Mouse (Mus musculus): ENCODE data around the gene Narf.
A peak's percentile ranks its signal among the peaks of the same experiment; 100 is the strongest.

Narf gene

GRCm38 (mm10) chr11:121236564-121237344, at the start of gene Narf:
TSS of gene Narf (plus strand) at chr11:121237253.
- DNase-seq (ENCODE audit: low read depth in 1 of 2, low spot score in 2 of 2): peak; percentile 97 to 99

DNA sequence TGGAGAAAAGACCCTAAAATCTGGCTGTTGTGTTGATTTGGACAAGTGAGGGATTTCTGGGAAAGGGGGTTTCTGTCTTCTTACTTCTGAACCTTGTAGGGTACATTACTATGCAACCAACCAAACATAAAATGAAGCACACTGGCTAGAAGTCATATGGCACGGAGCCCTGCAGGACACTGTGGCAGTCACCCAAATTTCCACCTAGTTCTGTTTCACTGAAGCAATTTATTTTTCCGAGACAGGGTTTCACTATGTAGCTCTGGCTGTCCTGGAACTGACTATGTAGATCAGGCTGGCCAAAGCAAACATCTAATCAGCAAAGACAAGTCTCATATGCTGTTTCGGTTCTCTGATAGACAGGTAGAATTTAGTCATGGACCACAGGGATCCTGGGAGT, 47.4 kb upstream of the Narf start:
- no peak for DNase-seq (ENCODE audit: low read depth in 1 of 2, low spot score in 2 of 2)

DNA sequence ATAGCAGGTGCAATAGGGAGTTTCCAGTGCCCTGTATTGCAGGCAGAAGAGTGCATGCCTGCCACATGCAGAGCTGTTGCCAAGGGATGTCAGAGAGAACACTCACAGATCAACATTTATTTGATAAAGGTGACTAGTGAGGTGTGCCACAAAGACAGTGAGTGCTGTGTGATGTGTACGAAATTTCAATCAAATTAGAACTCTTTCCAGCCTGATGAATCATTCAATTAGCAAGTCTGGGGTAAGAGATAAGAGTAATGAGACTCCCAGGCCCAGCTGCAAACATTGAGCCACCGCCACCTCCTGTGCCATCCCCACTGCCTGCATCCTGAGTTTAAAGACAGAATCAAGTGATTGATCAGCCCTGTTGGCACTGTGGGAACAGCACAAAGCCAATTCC, 44.3 kb upstream of the Narf start:
- no peak for DNase-seq (ENCODE audit: low read depth in 1 of 2, low spot score in 2 of 2)

GRCm38 (mm10) chr11:121193415-121193814, 43.6 kb upstream of the Narf start:
- DNase-seq (ENCODE audit: low read depth in 1 of 2, low spot score in 2 of 2): no peak

GRCm38 (mm10) chr11:121198622-121199021, 38.4 kb upstream of the Narf start:
- no peak for DNase-seq (ENCODE audit: low read depth in 1 of 2, low spot score in 2 of 2)

DNA sequence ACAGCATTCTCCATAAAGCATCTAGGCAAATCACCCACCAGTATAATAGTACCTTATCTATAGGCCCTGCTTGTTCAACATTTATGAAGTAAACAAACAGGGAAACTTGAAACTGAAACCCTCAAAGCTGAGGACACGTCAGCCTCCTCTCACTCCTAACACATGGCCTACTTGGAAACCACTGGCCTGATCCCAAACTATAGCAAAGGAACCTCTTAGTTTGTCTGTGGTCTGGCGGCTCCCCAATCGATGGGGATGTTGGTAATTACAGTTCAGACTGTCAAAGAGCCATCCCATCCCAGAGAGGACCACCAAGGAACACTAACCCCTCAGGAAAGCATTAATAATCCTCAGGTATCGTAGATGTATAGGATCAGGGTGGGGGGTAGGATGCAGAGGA, 37.2 kb upstream of the Narf start:
- no peak for DNase-seq (ENCODE audit: low read depth in 1 of 2, low spot score in 2 of 2)

DNA sequence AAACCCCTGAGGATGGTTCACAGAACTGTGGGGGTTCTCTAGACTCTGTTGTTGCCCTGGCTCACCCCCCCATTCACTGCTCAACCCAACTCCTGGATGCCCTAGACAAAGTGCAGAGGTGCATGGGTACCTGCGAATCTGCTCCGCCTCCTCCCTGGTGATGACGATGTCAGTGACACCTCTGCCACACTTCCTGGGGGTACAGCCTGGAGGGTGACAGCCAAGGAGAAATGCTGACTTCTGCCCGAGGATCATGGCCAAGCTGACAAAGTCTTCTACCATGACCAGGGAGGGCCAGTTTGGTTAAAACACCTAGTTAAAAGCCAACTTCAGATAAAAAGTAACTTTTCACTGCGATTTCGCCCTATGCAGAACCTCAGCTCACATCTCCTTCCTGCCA, 36.3 kb upstream of the Narf start:
- DNase-seq (ENCODE audit: low read depth in 1 of 2, low spot score in 2 of 2): no peak

GRCm38 (mm10) chr11:121201436-121202198, 35.4 kb upstream of the Narf start:
- DNase-seq (ENCODE audit: low read depth in 1 of 2, low spot score in 2 of 2): no peak

DNA sequence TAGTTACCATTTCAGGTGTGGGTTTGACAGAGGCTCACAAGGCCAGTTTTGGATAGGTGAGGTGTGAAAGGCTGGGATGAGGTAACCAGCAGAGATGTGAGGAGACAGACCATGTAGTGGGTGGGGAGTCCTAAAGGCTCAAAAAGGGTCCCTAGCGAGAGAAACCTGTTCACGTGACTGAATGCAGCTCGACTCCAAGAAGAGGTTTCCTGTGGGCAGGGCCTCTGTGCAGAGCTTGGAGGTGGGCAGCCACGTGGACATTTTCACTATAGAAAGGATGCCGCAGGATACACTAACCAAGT, 33.2 kb upstream of the Narf start:
- no peak for DNase-seq (ENCODE audit: low read depth in 1 of 2, low spot score in 2 of 2)

DNA sequence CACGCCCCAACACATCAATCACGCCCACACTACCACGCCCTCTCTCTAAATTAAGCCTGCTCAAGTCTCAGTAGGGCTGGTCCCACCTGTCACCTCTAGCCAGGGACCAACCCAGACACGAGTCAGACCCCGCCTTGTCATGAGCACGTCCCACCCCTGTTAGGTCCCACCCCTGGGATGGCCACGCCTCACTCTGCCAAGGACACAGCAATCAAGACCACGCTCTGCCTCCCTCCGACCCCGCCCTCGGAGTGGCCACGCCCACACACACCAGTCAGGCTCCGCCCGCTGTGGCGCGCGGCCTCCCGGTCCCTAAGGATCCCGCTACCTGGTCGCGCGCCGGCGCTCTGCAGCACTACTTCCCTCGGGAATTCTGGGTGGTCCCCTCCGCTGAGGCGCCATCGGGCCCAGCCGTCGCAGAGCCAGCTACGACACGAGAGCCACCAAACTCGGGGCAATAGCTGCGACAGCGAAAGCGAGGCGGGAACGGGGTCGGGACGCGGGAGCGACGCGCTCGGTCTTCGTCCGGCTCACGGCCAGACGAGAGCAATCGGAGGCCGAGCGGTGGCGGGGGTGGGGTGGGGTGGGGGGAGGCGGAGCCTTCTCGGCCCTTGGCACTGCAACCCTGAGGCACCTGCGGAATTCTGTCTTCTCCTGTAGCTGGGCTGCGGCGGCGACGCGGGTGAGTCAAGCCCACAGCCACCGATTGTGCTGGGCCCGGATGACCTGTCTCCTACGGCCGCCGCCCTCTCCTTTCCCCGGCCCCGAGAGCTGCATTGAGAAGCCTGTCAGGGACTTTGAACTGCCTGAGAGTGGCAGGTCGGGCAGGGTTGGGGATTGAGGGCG, 32.7 kb upstream of the Narf start, which contains the start of the genes Hexdc and Ogfod3:
TSS of gene Hexdc (plus strand) at position 273 of the 846 bp plus-strand sequence.
TSS of gene Ogfod3 (minus strand) at position 551 of the 846 bp plus-strand sequence.
- DNase-seq (ENCODE audit: low read depth in 1 of 2, low spot score in 2 of 2): peak; percentile 70 to 82

GRCm38 (mm10) chr11:121216831-121217230, 20.2 kb upstream of the Narf start:
- no peak for DNase-seq (ENCODE audit: low read depth in 1 of 2, low spot score in 2 of 2)

DNA sequence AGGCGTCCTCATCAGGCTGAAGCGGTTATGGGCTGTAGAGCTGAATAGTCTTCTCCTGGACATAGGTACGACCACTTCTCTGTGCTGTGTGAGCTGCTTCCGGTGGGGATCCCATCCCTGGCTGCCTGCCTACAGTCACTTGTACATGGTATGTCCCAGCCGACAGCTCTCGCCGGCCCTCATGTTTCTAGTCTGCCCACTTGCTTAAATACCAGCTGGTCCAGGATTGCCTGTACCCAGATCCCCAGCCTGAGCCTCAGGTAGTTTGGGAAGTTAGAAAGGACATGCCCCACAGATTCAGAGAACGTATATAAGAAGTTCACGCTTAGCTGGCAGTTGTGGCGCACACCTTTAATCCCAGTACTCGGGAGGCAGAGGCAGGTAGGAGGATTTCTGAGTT, 17.3 kb upstream of the Narf start:
- no peak for DNase-seq (ENCODE audit: low read depth in 1 of 2, low spot score in 2 of 2)

DNA sequence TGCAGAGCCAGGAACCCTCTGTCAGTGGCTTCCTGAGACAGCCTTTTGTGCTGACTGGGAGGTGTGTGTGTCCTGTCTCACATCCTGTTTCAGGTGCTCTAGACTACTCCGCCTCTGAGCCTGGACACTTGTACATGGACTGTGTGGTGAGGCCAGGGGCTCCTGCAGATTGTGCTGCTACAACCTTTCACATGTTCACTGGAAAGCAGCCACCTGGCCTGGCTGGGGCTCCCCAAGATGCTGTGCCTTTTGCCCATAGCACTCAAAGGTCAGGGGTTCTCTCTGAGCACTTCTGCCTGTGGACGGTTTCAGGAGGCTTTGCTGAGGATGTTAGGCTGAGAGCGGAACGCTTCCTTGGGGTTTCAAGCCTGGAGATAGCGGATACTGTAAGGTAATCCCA, 16.3 kb upstream of the Narf start:
- DNase-seq (ENCODE audit: low read depth in 1 of 2, low spot score in 2 of 2): no peak

GRCm38 (mm10) chr11:121221321-121222010, 15.6 kb upstream of the Narf start:
- no peak for DNase-seq (ENCODE audit: low read depth in 1 of 2, low spot score in 2 of 2)

DNA sequence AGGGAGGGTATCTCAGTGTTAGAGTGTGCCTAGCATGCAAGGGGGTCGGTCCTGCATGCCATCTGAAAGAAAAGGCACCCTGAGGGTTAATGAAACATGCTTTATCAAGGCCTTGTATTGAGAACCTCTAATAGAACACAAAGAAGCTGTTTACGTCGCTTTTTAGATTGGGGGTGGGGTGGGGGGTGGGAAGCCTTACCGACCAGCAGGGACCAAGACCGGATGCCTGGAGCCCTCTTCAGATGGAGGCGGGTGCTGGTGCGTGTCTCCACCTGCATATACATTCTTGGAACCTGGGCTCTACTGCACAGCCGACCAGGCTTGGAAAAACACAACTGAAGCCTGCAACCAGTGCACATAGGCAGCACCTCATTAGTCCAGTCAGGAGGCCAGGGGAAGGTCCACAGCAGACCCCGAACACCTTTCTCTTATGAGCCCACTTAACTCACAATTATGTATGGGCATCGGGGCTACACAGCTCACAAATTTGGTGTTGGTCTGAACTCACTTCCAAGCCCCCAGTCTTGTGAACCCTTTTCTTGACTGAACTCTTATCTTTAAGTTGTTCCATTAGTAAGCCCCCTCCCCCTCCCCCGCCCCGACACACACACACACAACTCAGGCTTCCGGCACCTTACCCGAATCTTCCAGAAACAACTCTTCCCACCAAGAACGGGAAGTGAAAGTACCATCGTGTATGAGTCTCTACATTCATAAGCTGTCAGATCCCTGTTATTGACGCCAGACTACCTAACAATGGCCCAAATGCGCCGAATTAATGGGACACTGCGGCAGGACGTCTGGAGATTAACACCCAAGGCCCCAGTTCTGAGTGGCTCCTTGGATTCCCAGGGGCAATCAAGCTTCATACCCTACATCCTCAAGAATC, 8.7 kb upstream of the Narf start:
- DNase-seq (ENCODE audit: low read depth in 1 of 2, low spot score in 2 of 2): no peak

- DNase-seq (ENCODE audit: low read depth in 1 of 2, low spot score in 2 of 2): peak; percentile 53 to 82
Measured at GRCm38 (mm10) chr11:121229018-121229439, 8.0 kb upstream of the Narf start, which contains the start of gene Cybc1. TSS of gene Cybc1 (minus strand) at chr11:121229322.

- DNase-seq (ENCODE audit: low read depth in 1 of 2, low spot score in 2 of 2): no peak
Measured at GRCm38 (mm10) chr11:121231191-121231590, 5.9 kb upstream of the Narf start.

DNA sequence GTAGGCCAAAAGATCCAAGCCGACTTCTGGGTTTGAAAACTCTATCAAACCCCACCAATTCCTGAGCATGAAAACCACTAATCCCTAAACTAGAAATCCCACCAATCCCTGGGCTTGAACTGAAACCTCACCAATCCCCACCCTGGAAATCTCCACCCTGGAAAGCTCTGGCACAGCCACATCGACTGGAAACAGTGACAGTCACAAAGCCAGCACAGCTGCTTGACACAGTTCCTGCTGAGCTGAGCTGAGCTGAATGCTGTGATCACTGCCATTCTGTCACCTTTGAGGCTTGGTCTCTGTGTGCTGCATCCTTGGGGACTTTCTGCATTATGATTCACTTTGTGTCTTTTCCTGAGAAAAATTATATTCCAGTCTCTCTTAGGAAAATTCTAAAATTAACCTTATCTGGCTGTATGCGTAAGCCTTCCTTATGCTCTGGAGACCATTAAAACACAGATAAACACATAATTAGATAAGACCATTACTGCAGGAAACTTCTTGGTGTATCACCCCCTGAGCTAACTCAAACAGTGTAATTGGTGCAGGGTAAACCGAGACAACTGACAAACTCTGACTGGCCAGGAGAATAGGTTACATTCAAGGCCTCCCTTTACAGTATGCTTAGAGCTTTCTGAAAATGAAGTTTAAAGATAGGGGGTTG, 5.3 kb upstream of the Narf start:
- DNase-seq (ENCODE audit: low read depth in 1 of 2, low spot score in 2 of 2): no peak

DNA sequence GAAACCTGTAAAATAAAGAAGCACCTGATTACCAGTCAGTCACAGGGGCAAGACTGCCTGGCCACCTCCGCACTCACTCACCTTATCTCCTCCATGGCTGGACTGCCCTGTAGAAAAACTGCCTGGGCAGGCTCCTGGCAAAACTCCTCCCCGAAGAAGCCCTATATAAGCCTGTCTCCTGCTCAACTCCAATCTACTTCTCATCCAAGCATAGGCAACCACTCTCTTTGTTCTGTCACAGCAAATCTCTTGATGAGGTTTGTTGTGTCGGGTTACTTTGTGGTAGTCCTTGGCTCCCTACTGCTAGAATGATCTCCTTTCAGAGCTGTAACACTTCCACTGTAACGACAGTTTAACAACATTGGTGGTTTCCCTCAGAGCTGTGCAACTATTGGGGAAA, 4.3 kb upstream of the Narf start:
- DNase-seq (ENCODE audit: low read depth in 1 of 2, low spot score in 2 of 2): no peak

All from monocyte, adult 2 months (primary cell).